Mouse (Mus musculus) monocyte, adult 5-6 weeks (primary cell): ENCODE data around the gene Ctdspl. TPM values are rescaled to one million over a fixed set of nuclear protein-coding genes. Genes with fewer than 3 reads are reported as not detected.

Source experiments
- ATAC-seq: fragments of 153-309, 156-312 bp; replicated peaks from 2 replicates; pipeline ENCODE4 v1.8.0; 2017; ENCODE audit warnings: mild to moderate bottlenecking; ENCODE audit not compliant: low TSS enrichment, insufficient number of reproducible peaks, severe bottlenecking, poor library complexity, low FRiP score
- total RNA-seq: library from RNA; stranded (forward); fragments of 200-1000, 200-491, 200-594 nt; gene quantifications from 3 replicates; pipeline ENCODE4 v1.2.3, GENCODE M21; 2017

The Ctdspl gene
- total RNA-seq, 1 experiment from 2014 or later = not detected

GRCm38 (mm10) chr9:119035836-119036235, 109.6 kb downstream of the Ctdspl start:
- 0 out of 2 replicates have a peak, but pooled peaks have one; percentile 29 for ATAC-seq

- ATAC-seq = no peak
Measured at GRCm38 (mm10) chr9:119037076-119037730, 111.0 kb downstream of the Ctdspl start.

GRCm38 (mm10) chr9:119038574-119038973, 112.3 kb downstream of the Ctdspl start:
- ATAC-seq = no peak

- no peak for ATAC-seq
Measured at GRCm38 (mm10) chr9:119040101-119040775, 114.0 kb downstream of the Ctdspl start.

- no peak for ATAC-seq
Measured at GRCm38 (mm10) chr9:119048182-119048903, 122.1 kb downstream of the Ctdspl start.

GRCm38 (mm10) chr9:119051158-119051557, 124.9 kb downstream of the Ctdspl start:
- no peak for ATAC-seq

- no peak for ATAC-seq
Measured at GRCm38 (mm10) chr9:119052154-119052944, 126.1 kb downstream of the Ctdspl start, which contains the start of gene Vill. Vill (plus strand) TSS chr9:119052778.

GRCm38 (mm10) chr9:119053964-119054576, 127.8 kb downstream of the Ctdspl start:
- ATAC-seq = no peak

- no peak for ATAC-seq
Measured at GRCm38 (mm10) chr9:119055336-119055735, 129.1 kb downstream of the Ctdspl start.

GRCm38 (mm10) chr9:119058245-119058644, 132.0 kb downstream of the Ctdspl start:
- no peak for ATAC-seq

- ATAC-seq = no peak
Measured at GRCm38 (mm10) chr9:119060701-119061100, 134.4 kb downstream of the Ctdspl start.

- no peak for ATAC-seq
Measured at GRCm38 (mm10) chr9:119063036-119063644, 136.9 kb downstream of the Ctdspl start.

- ATAC-seq = no peak
Measured at GRCm38 (mm10) chr9:119064296-119064695, 138.0 kb downstream of the Ctdspl start.

GRCm38 (mm10) chr9:119067601-119068000, 141.3 kb downstream of the Ctdspl start:
- ATAC-seq = 0 out of 2 replicates have a peak, but pooled peaks have one; percentile 31

GRCm38 (mm10) chr9:119068266-119068665, 142.0 kb downstream of the Ctdspl start:
- no peak for ATAC-seq

- no peak for ATAC-seq
Measured at GRCm38 (mm10) chr9:119070173-119070825, 144.0 kb downstream of the Ctdspl start.

- ATAC-seq = no peak
Measured at GRCm38 (mm10) chr9:119071786-119072185, 145.5 kb downstream of the Ctdspl start.
